Mouse (Mus musculus): Measurements from ENCODE around the gene Klhl21.

DNA sequence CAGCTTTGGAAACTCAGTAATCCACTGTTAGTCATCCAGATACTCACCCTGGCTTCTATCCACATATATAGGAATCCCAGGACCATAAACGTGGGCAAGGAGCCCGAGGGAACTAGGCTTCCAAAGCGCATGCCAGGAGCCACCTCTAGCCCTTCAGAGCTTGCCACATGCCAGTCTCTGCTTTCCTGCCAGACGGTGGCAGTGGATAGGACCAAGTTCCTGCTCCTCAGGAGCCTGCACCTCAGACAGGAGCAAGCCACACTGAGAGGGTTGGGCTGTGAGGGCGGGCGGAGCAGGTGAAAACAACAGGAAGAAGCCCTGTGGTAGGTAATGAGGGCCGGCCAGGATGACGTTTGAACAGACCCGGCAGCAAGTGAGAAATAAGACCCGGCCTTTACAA, 22.7 kb upstream of the Klhl21 start:
- no peak for TF ChIP-seq CTCF (IDR thresholded peaks at IDR 0.05; ENCODE audit: low read depth)
- TF ChIP-seq EP300 (IDR thresholded peaks at IDR 0.05; ENCODE audit: low read depth), result no peak

All from liver, embryonic 14.5 days (tissue).